Mouse (Mus musculus): ENCODE measurements around the gene Yju2.

Yju2 gene

GRCm38 (mm10) chr17:56006956-56007355 is 48.1 kb downstream of the Yju2 start:
- no peak for DNase-seq (ENCODE audit: low read depth, low spot score)

- no peak for DNase-seq (ENCODE audit: low read depth, low spot score)
These were observed 48.8 kb downstream of the Yju2 start for GRCm38 (mm10) chr17:56007444-56008355.

GRCm38 (mm10) chr17:56008356-56009087 is 49.6 kb downstream of the Yju2 start:
- DNase-seq (ENCODE audit: low read depth, low spot score), result peak; percentile 98

GRCm38 (mm10) chr17:56009088-56009961 is 50.4 kb downstream of the Yju2 start:
- peak; percentile 92 for DNase-seq (ENCODE audit: low read depth, low spot score)

DNA sequence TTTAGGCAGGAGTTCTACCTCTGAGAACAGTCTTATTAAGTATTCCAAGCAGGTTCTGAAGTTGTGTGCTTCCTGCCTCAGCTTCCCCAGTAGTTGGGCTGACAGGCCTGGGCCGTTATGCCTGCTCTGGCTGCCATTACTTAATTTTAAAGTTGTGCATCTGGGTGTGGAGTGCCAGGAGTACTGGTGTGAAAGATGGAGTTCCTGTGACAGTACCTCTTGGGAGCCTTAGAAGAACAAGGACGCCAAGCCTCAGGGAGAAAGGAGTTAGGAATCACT is 51.0 kb downstream of the Yju2 start:
- DNase-seq (ENCODE audit: low read depth, low spot score), result no peak

GRCm38 (mm10) chr17:56010255-56010654 is 51.4 kb downstream of the Yju2 start:
- no peak for DNase-seq (ENCODE audit: low read depth, low spot score)

- peak; percentile 79 for DNase-seq (ENCODE audit: low read depth, low spot score)
These were observed 51.8 kb downstream of the Yju2 start for GRCm38 (mm10) chr17:56010681-56011080.

DNA sequence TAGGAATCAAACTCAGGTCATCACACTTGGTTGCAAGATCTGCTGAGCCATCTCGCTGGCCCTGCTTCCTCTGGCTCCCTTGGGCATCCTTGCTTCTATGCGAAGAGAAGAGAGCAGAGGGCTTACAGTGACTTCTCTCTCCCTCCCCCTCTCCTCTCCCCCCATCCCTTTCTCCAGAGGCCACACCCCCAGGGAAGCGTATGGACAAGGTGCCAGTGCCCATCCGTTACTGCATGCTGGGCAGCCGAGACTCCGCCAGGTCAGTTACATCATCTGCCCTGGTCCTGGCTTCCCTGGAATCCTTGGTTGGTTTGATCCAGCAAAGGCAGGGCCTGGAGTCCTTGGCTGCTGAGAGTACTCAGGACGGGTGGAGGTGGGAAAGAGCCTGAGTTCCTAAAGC is 52.5 kb downstream of the Yju2 start:
- no peak for DNase-seq (ENCODE audit: low read depth, low spot score)

- DNase-seq (ENCODE audit: low read depth, low spot score), result no peak
These were observed 56.4 kb downstream of the Yju2 start for GRCm38 (mm10) chr17:56015293-56015692.

DNA sequence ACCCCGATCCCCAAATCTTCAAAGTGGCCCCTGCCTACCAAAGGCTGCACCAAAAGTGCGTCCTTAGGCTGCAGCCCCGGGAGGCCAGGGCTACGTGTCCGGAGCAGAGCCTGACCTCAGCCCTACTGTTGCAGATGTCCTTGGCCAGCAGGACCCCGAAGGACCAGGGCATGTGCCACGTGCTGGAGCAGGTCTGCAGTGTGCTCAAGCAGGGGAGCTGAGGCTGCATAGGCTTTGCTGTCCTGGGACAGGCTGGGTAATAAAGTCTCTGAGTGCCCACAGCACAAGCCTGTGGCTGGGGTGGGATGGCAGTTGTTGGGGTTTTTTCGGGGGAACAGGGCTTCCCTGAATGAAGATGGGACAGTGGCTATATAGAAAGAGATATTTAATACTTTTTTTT is 57.5 kb downstream of the Yju2 start:
- DNase-seq (ENCODE audit: low read depth, low spot score), result no peak

DNA sequence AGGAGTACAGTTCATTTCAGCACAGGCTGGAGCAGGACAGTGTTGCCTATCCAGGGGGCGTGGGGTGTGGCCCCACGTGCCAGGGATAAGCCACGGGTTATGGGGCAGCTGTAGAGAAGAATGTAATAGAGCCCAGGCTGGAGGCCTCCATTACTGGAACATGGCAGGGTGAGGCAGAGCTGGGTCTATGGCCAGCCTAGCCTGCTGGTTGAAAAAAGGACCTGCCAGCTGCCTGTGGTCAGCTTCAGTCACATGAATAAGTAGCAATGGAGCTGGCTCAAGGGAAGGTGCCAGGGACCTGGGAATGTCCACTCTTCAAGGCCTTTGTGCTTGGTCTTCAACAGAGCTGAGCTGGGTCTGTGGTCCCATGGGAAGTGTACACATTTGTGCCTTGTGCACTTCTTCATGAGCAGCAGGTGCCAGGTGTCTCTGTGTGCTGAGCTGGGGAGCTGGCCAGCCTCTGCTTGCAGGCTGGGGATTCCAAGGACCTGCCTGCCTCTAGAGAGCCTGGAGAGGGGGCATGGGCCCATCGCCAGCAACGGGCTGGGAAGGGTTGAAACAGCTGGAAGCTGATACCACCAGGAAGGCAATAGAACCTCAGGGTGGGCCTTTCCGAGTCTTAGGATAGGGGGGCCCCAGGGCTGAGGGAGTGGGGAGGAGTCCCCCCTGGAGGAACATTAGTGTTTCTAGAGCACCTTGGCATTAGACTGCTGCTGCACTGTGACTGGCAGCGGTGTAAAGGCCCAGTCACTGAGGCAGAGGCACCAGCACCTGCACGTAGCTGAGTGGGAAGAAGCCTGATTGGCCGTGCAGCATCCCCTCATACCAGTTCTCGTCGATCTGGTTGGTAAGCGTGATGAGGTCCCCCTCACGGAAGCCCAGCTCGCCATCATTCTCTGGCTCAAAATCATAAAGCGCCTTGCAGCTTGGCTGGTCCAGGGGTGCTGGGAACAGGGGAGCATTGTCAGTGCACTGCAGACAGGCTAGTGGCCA is 58.2 kb downstream of the Yju2 start:
- no peak for DNase-seq (ENCODE audit: low read depth, low spot score)

DNA sequence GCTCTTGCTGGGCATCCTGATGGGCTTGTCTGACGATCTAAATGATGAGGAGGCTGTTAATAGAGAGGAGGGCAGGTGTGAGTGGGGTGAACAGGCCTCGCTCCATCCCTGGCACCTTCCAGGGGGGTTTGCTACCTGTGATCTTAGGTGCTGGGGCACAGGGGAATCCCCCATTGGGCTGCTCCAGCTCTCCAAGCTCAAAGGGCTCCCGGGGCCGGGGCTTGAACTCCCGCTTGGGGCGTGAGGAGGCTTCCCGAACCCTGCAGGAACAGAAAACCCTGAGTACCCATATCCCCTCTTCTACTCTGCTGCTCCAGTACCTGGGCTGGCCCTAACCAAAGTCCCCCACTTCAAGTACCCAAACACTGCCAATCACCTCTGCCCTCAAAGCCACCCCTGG is 58.9 kb downstream of the Yju2 start:
- DNase-seq (ENCODE audit: low read depth, low spot score), result no peak

All from mesoderm, embryonic 11.5 days (tissue).